Mouse (Mus musculus) forebrain, embryonic 14.5 days (tissue): Measurements from ENCODE around the gene Itga11. TPM values are rescaled to one million over a fixed set of nuclear protein-coding genes. Genes with fewer than 3 reads are reported as not detected.
A peak's percentile ranks its signal among the peaks of the same experiment; 100 is the strongest.
"Not testable (repeated sequence)": the region's sequence is repeated elsewhere in the genome, so short reads cannot be mapped to it uniquely, and the experiment has no call there.

Experiments used
- ATAC-seq: fragments of 200-750 bp; cut with Nextera tagmentation; 2 replicates; pipeline ENCODE4 v1.8.0; 2017; ENCODE audit warnings: mild to moderate bottlenecking, moderate library complexity
- DNase-seq: peaks from one replicate; pipeline ENCODE4 v3.0.0-alpha.2; 2015; ENCODE audit warnings: low spot score
- H3K27ac ChIP-seq: fragments of 300-500 bp; sonication (generic); 2 replicates; pipeline ENCODE4 v1.5.1; 2014; ENCODE audit warnings: low read depth, mild to moderate bottlenecking, control low read depth, low read length, moderate library complexity
- H3K27me3 ChIP-seq: fragments of 300-500 bp; sonication (generic); replicated peaks from 2 replicates; pipeline ENCODE4 v1.6.1; 2014; ENCODE audit warnings: low read length, control low read depth, mixed read lengths; ENCODE audit not compliant: control insufficient read depth, insufficient read depth
- H3K36me3 ChIP-seq: fragments of 300-500 bp; sonication (generic); 2 replicates; pipeline ENCODE4 v1.6.1; 2014; ENCODE audit warnings: low read length, control low read depth; ENCODE audit not compliant: control insufficient read depth, insufficient read depth
- H3K4me1 ChIP-seq: fragments of 300-500 bp; sonication (generic); 2 replicates; pipeline ENCODE4 v1.6.1; 2014; ENCODE audit warnings: antibody characterized with exemption, low read length, control low read depth; ENCODE audit not compliant: control insufficient read depth, insufficient read depth
- H3K4me2 ChIP-seq: fragments of 300-500 bp; sonication (generic); 2 replicates; pipeline ENCODE4 v1.6.1; 2014; ENCODE audit warnings: mild to moderate bottlenecking, control low read depth, low read length
- H3K4me3 ChIP-seq: fragments of 300-500 bp; sonication (generic); 2 replicates; pipeline ENCODE4 v1.5.1; 2014; ENCODE audit warnings: low read depth, low read length, control low read depth
- H3K9ac ChIP-seq: fragments of 300-500 bp; sonication (generic); 2 replicates; pipeline ENCODE4 v1.6.1; 2014; ENCODE audit warnings: mild to moderate bottlenecking, low read length, control low read depth, moderate library complexity
- H3K9me3 ChIP-seq: fragments of 300-500 bp; sonication (generic); replicated peaks from 2 replicates; pipeline ENCODE4 v1.6.1; 2016; ENCODE audit warnings: low read length, control low read depth, mixed read lengths; ENCODE audit not compliant: control insufficient read depth
- WGBS: fragments of 180-500 bp; shearing (Covaris S2); extraction: QIAGEN DNeasy Blood & Tissue Kit; methylation state at CpG from one replicate; pipeline ENCODE4 v1.1.7; 2014; 5-methylcytosine and 5-hydroxymethylcytosine counted together
- polyA plus RNA-seq: library from polyadenylated mRNA; unstranded; fragments of >200 nt; fragmentation: Nextera tagmentation; extraction: Ambion mirVana; gene quantifications from 2 replicates; pipeline ENCODE4 v1.2.1, GENCODE M21; 2014

The Itga11 gene
- polyA plus RNA-seq, 1 experiment from 2014 or later, result 0.85 TPM

GRCm38 (mm10) chr9:62781965-62782364, 104.3 kb downstream of the Itga11 start:
- Histone ChIP-seq H3K4me1 (peaks cover 15% of the 10 kb centered on the region; the same call in 1 of the 2 replicates), H3K4me3 (no peak overlapping the region), H3K9ac (no peak overlapping the region), H3K27me3 (no peaks in the 10 kb centered on the region), H3K36me3 (no peaks in the 10 kb centered on the region), H3K4me2 (no peak overlapping the region), H3K9me3 (no peaks in the 10 kb centered on the region), H3K27ac (no peak overlapping the region)
- WGBS, result 72% methylated on average over 3 of the region's 3 CpGs
- peak; percentile 39 for DNase-seq
- no peak for ATAC-seq

GRCm38 (mm10) chr9:62782976-62783781, 105.6 kb downstream of the Itga11 start:
- H3K9ac ChIP-seq, result no peak overlapping the region; the same call in 1 of the 2 replicates

DNA sequence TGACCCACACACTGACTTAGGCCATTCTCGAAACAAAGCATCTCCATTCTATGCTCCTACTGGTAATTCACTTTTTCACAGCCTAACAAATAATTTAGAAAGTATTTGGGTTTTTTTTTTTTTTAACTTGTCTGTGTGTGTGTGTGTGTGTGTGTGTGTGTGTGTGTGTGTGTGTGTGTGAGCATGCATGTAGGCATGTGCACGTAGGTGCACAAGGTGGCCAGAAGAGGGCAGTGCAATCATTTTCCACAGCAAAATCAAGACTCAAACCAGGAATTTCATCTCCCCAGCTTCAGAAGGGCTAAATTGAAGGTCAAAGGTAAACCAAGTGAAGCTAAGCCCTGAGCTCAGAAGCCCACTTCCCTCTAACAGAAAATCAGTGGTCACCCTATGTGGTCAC, 106.6 kb downstream of the Itga11 start:
- Histone ChIP-seq H3K9me3 (no peaks in the 10 kb centered on the region), H3K4me2 (no peak overlapping the region), H3K27ac (no peak overlapping the region), H3K4me3 (no peak overlapping the region), H3K36me3 (no peaks in the 10 kb centered on the region), H3K4me1 (peaks cover 15% of the 10 kb centered on the region; the same call in 1 of the 2 replicates), H3K9ac (no peak overlapping the region), H3K27me3 (no peaks in the 10 kb centered on the region)
- no peak for ATAC-seq
- 94% methylated on average over 2 of the region's 2 CpGs for WGBS
- DNase-seq, result no peak

More at GRCm38 (mm10) chr9:62782976-62783781, 105.6 kb downstream of the Itga11 start:
- H3K27me3 ChIP-seq, result no peaks in the 10 kb centered on the region
- peaks cover 15% of the 10 kb centered on the region; the same call in 1 of the 2 replicates for H3K4me1 ChIP-seq
- H3K9me3 ChIP-seq, result no peaks in the 10 kb centered on the region
- H3K27ac ChIP-seq, result peak overlapping the region; percentile 67
- peak overlapping the region; percentile 3; the same call in 1 of the 2 replicates for H3K4me3 ChIP-seq
- DNase-seq (peak; percentile 88), ATAC-seq (peak; percentile 88)
- WGBS, result 39% methylated on average over 16 of the region's 16 CpGs
- peak overlapping the region; percentile 29 for H3K4me2 ChIP-seq
- no peaks in the 10 kb centered on the region for H3K36me3 ChIP-seq

GRCm38 (mm10) chr9:62786721-62787120, 109.1 kb downstream of the Itga11 start:
- no peak for ATAC-seq
- WGBS, result 78% methylated on average over 5 of the region's 5 CpGs
- H3K9me3 ChIP-seq, result no peaks in the 10 kb centered on the region
- no peak overlapping the region for H3K4me2 ChIP-seq
- no peak overlapping the region for H3K9ac ChIP-seq
- peaks cover 15% of the 10 kb centered on the region; the same call in 1 of the 2 replicates for H3K4me1 ChIP-seq
- H3K27me3 ChIP-seq, result no peaks in the 10 kb centered on the region
- H3K4me3 ChIP-seq, result no peak overlapping the region
- H3K36me3 ChIP-seq, result no peaks in the 10 kb centered on the region
- no peak for DNase-seq
- H3K27ac ChIP-seq, result no peak overlapping the region

- Histone ChIP-seq H3K27me3 (no peaks in the 10 kb centered on the region), H3K9me3 (no peaks in the 10 kb centered on the region), H3K4me3 (no peak overlapping the region), H3K9ac (no peak overlapping the region), H3K36me3 (peaks cover 14% of the 10 kb centered on the region), H3K4me1 (no peaks in the 10 kb centered on the region), H3K27ac (no peak overlapping the region), H3K4me2 (no peak overlapping the region)
- WGBS, result 89% methylated on average over 12 of the region's 12 CpGs
- DNase-seq (no peak), ATAC-seq (no peak)
Observed at GRCm38 (mm10) chr9:62789856-62790255, 112.2 kb downstream of the Itga11 start.

GRCm38 (mm10) chr9:62799218-62799617, 121.6 kb downstream of the Itga11 start:
- H3K27me3 ChIP-seq, DNase-seq, ATAC-seq, H3K4me3 ChIP-seq, H3K4me1 ChIP-seq, H3K9me3 ChIP-seq, H3K9ac ChIP-seq, H3K4me2 ChIP-seq, H3K27ac ChIP-seq: not testable (repeated sequence)
- H3K36me3 ChIP-seq, result peaks cover 32% of the 10 kb centered on the region
- WGBS, result 84% methylated on average over 2 of the region's 2 CpGs

DNA sequence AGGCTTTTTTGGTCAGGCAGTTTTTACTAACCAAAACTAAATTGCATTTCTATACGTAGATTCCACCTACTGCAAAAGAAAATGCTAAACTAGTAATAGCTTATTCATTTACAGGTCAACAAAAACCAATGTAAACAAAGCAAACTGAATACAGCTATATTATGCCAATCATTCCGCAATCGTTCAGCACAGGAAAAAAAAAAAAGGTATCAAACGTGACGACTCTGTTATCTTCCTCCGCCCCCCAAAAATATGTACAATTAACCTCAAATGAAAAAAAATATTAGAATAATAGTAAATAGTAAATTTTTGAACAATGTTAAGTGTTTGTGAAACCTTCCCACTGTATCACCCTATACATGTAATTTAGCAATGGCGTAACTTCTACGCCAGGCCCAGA, 132.5 kb downstream of the Itga11 start:
- no peaks in the 10 kb centered on the region for H3K27me3 ChIP-seq
- peak overlapping the region; percentile 96 for H3K4me3 ChIP-seq
- no peak overlapping the region for H3K27ac ChIP-seq
- no peaks in the 10 kb centered on the region for H3K9me3 ChIP-seq
- peak overlapping the region; percentile 85 for H3K4me2 ChIP-seq
- H3K4me1 ChIP-seq, result peaks cover 20% of the 10 kb centered on the region
- no peaks in the 10 kb centered on the region for H3K36me3 ChIP-seq
- 19% methylated on average over 8 of the region's 8 CpGs for WGBS
- DNase-seq, result no peak
- no peak for ATAC-seq
- H3K9ac ChIP-seq, result peak overlapping the region; percentile 93

DNA sequence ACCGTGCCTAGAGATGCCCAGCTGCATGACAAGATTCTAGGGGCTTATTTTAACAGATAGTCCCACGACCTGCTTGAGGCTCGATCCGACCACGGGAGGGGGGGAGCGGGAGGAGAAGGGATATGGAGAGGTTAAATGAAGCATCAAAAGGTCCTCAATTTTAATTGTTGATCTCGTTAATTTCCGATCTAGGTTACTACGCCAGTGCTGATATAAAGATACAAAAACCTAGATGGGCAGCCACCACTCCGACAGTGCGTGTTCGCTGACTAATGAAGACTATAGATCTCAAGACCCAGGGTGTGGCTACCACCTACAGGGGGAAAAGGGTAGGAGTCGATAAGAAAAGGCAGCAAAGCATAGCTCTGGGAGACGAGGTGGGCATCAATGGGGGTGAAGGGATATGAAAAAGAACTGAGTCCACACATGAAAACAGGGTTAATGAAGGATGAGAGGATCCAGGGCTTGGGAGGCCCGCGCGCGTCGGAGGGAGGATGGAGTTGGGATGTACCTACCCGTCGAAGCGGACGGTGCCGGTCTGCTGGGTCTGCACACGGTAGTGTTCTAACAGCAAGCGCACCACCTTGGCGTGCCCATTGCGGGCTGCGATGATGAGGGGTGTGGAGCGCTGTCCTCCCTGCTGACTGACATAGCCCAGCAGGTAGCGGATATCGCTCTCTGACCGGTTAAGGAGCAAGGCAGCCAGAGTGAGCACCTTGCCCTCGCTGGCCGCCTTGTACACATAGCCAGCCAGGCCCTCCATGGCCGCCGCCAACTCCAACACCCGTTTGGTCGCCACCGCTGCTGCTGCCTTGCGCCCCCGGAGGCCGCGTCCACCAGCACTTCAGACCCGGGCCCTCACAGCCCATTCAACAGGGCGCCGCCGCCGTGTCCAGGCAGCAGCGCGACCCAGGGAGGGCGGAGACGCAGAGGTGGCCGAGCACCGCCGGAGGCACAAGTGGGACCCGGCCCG, 133.2 kb downstream of the Itga11 start:
- Histone ChIP-seq H3K4me3 (peak overlapping the region; percentile 96), H3K36me3 (no peaks in the 10 kb centered on the region), H3K9me3 (no peaks in the 10 kb centered on the region), H3K27me3 (no peaks in the 10 kb centered on the region), H3K4me1 (peaks cover 20% of the 10 kb centered on the region), H3K9ac (peak overlapping the region; percentile 93), H3K4me2 (peak overlapping the region; percentile 85), H3K27ac (peak overlapping the region; percentile 96)
- ATAC-seq (peak; percentile 66), DNase-seq (peak; percentile 52)
- WGBS, result under 1% methylated on average over 58 of the region's 58 CpGs
